Mouse (Mus musculus): ENCODE measurements at regions not wholly inside any gene's neighbourhood (a gene's known extent, or its start where the extent isn't known, plus 50 kb on each side); places are given as distances from the start of the nearest gene placed in this dataset.
"Not testable (repeated sequence)": the region's sequence is repeated elsewhere in the genome, so short reads cannot be mapped to it uniquely, and the experiment has no call there.

DNA sequence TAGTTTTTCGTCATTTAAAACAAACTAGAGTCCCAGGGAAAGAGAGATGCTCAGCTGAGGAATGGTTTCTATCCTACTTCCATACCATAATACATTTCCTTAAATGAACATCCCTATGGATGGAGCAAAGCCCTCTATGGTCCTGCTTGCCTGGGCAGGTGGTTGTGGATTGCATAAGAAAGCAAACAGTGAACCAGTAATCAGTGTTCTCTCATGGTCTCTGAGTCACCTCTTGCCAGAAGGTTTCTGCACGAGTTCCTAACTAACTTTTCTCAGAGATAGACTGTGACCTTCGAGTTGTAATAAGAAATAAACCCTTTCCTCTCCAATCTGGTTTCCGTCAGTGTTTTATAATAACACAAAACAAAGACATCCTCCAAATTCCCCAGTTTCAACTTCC lies 62.9 kb upstream of the Bet1 start:
- DNase-seq = no peak

DNA sequence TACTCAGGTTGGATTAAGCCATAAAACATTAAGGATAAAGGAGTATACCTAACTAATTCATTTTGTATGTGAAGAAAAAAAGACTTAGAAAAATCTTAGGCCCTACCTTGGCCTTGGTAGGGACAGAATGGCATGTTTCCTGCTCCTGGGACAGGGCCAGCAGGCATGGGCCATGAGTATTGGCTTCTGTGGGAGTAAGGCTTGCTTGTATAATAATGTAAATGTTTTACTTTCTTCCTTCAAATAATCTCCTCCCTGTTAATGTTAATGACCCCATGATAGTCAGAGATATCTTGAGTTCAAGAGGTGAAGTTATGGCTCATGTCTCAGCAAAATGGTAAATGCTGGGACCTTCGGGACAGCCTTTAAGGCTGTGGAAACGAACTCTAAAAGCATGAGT lies 71.5 kb upstream of the Bet1 start:
- no peak for DNase-seq

DNA sequence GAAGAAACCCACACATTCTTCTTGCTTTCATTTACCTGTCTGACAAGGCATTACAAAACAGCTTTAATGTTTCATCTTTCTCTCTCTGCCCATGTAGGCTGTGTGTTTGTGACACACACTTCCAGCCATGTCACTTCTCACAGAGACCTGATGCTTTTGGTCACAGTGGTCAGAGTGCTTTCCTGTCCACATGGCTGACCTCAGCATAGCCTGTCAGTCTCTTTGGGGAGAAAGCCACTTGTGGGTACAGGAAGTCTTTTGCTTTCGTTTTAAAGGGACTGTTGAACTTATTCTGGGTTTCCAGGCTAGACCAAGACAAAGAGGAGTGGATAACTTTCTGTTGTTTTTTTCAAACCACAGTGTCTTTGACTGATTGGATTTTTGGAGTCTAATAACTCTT lies 77.0 kb upstream of the Bet1 start:
- DNase-seq = no peak

DNA sequence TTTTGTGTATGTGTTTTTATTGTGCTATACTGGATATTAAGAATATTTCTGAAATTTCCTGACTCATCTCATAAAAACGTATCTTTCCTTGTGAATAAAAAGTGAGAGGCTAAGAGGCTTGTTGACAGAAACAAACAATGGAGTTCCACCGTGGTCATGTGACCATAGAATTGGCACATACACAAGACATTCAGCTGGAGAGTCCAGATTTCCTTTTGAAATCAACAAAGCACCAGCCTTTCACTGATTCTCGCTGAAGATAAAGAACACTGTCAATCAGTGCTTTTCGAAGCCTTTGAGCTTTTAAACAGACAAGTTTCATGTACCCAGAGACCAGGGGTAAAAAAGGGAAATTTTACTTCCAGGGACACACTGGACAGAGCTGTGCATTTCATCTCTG lies 80.3 kb upstream of the Bet1 start:
- no peak for DNase-seq

DNA sequence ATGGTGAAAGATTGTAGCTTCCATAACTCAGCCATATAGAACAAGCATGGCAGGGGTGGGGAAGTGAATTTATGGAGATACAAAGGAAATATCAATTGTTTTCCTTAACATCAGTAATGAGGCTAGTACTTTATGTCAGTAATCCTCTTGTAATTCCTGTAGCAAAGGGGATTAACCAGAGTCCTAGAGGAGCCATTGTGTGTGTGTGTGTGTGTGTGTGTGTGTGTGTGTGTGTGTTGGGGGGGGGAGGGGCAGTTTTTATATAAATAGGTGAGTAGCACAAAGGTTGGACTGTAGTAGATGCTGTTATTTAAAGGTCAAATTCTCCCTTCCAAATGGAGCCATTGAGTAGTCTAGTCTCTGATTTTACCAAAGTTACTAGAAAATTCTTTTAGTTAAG lies 81.0 kb upstream of the Bet1 start:
- DNase-seq = no peak

DNA sequence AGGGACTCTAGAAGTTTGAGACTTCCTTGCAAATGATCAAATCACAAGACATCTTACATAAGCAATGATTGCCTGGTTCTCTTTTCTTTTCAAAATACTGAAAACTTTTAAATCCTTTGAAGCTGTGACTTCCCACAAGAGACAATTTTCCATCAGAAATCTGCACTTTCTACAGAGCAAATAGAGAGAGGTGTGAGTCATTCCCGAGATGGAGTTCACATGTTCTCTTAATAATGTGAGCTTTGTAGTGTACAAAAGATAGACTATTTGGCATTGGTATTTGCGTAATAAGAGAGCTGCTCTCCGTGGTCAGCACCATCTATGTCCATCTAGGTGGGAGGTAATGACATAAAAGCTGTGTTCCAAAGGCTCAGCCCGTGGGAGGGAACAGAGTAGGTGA lies 84.8 kb upstream of the Bet1 start:
- no peak for DNase-seq

DNA sequence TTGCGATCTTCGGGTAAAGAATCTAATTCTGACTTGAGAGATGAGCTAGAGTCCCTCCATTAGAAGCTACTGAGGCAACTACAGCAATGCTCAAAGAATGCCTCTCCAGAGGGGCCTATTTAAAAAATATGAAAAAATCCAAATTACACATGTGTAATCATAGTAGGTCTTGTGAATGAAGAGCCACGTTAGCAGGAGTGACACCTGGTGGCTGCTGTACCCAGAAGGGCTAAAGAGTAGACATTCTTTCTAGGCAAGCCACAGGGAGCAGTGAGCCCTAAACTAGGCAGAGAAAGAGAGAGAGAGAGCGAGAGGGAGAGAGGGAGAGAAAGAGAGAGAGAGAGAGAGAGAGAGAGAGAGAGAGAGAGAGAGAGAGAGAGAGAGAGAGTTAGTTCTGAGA lies 100.9 kb upstream of the Bet1 start:
- DNase-seq = no peak

DNA sequence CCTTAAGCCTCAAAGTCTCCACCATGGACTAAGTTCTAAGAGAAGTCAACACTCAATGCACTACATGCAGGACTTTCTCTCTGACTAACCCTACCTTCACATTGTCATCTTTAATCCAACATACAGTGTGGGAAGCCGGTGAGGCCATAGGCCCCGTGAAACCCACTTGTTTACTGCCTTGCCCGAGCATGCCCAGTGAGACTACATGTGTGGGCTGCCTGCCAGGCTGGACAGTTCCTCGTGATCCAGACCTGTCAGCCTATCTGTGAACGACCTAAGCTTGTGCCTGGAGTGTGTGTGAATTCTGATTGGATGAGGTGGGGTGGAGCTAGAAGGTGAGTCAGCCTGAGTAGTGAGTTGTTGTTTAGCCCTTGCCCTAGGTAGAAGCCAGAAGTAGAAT lies 104.2 kb upstream of the Bet1 start:
- not testable (repeated sequence) for DNase-seq

DNA sequence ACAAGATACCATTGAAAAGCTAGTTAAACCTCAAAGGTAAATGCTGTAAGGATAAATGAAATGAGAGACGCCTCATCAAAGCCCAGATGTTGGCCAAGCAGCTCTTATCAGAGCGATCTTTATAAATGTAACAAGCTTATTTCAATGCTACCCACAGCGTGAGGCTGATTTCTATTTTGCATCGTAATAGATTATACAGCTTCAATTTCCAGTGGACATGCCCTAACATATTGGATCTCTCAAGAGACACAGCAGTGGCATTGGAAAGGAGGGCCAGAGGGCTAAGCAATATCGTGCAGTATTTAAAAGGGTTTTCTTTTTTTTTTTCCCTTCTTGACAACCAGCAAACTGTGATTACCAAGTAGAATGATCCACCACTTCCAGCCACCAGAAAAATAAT lies 106.5 kb upstream of the Bet1 start:
- DNase-seq = no peak

DNA sequence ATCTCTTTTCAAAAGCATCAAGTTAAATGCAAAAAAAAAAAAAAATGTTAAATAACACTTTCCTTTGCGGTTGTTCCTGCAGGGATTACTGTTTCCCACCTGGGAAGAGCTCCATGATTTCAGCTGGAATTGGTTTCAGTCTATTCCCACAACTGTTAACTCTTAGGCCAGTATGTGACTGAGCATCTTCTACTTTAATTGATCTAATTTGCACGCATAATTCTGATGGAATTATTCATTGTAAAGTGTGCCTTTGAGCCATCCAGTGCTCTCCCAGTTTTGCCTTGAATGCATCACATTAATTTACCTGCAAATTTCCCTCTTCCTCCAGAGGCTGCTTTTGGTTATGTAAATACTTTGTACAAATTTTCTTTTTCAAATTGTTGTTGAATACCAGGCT lies 114.4 kb upstream of the Bet1 start:
- no peak for DNase-seq

DNA sequence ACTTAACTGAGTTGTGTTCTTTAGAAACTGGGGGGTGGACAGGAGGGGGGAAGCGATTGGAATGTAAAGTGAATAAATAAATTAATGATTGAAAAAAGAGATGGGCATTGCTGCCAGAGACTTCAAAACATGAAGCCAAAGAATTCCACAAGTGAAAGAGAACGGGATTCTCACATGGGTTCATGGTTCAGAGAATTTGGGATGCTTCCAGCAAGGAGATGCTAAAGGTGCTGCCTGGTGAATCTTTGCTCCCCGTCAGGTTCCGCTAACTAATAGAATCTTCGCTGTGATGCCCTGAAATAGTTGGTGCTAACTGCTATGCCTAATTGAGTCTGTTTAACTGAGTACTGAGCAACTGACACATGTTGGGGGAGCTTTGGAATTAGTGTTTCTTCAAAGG lies 118.9 kb upstream of the Bet1 start:
- no peak for DNase-seq

DNA sequence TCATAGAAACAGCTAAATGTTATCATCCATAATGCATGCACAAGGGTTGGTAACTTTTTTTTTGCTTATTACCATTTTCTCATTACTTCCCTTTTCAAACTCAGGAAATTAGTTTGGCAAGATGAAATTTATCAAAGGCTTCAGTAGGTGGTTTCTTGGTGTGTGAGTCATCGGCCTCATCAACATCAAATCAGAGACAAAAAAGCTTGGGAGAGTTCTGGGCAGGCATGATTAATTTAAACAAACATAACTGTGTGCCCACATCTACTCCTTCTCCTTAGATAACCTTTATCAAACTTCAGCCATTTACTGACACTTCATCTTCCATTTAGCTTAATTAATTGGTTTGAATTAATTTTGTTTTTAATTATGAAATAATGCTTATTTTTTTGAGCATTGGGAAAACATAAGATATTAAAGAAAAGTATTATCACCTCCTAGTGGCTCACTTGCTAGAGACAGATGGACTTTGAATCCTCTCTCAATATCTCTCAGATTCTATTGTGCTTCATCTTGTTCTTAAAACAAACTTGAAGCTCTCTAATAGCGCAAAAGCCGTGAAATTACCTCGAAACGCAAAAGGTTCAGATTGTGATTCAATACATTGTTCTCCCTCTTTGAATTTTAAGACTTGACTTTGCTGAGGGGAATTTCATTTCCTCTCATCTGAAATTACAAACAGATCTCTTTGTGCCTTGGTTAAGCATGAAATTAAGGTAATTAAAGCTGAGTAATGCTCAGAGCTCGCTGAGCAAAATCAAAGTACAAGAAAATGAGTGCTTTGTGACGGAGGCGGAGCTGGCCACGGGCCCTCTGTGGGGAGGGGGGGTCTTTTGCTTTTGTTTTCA lies 158.7 kb upstream of the Bet1 start:
- no peak for DNase-seq

DNA sequence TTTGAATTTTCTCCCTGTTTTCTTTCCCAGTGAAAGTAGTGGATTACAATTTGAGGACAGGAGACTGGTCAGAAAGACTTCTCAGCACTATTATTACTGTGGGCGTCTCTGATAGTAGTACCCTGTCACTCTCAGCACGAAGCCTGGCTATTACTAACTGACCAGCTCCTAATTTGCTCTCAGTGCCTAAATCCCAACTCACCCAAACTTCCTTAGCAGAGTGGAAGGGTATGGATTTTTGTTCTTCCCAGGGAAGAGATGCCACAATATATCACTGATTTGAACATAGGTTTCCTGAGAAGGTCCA lies 159.3 kb upstream of the Bet1 start:
- no peak for DNase-seq

DNA sequence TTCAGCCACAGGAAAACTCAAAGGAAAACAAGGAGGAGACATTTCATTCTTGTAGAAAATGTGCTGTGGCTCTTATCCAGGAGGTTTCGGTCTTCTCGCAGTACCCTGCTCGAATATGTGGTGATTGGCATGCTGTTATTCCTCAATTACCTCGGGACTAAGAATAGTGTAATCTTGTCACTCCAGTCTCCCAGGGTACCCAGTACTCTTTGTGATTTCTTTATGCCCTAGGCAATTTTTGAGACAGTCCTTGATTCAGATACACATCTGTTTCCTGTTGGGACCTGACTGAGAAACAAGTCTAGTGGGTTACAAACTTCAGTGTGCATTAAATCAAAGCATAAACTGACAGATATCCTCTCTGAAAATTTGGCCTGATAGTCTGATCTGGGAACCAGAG lies 189.8 kb upstream of the Bet1 start:
- no peak for DNase-seq

DNA sequence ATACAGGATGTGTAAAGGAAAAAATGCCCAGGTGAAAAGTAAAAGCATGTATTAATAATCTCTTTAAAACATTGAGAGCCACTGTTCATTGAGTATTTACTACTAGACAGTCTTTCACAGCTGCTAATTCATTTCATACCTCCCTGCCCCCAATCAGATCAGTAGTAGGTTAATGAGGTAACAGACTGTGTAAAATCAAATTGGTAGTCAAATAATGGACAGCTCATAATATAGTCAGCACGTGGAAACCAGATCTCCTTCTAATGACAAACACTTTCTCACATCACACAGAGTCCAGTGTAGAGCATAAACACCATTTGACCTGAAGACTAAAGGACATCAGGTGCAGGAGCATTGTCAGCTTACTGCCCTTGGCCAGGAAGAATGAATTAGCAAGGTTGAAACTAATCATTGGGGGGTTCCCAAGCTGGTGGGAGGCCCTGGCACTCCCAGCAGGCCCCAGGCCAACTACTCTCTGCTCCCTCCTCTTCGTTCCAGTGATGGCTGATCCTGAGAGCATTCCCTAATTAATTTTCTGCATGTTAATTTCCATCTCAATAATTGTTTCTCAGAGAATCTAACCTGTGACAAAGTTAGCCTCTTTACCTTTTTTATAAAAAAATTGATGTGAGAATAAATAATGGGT lies 190.6 kb upstream of the Bet1 start:
- no peak for DNase-seq

DNA sequence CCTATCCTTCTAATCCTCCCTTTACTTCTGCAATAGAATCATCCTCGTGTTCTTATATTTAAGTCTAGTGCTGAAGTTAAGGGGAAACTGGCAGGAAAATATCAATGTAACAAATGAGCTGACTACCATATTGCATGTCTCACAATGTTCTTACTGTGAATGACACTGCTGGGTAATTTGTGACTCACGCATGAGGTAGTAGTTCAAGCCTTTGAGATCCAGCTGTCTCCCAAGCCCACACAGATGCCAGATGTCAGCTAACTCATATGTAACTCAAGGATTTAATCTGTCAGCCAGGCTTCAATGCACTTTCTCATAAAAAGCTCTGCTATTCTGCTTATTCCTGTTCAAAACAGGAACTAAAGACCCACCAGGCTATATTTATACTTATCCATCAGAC lies 204.6 kb upstream of the Bet1 start:
- no peak for DNase-seq

DNA sequence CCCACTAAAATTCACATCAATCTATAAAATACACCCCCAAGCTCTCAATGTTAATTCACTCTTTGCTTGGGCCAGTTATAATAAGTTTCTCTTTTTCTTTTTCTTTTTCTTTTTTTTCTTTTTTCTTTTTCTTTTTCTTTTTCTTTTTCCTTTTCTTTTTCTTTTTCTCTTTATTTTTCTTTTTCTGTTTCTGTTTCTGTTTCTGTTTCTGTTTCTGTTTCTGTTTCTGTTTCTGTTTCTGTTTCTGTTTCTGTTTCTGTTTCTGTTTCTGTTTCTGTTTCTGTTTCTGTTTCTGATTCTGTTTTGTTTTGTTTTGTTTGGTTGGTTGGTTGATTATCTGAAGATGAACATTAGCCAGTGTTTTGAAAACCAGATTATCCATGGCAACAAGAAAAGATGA lies 201.2 kb upstream of the Col1a2 start:
- DNase-seq = not testable (repeated sequence)

DNA sequence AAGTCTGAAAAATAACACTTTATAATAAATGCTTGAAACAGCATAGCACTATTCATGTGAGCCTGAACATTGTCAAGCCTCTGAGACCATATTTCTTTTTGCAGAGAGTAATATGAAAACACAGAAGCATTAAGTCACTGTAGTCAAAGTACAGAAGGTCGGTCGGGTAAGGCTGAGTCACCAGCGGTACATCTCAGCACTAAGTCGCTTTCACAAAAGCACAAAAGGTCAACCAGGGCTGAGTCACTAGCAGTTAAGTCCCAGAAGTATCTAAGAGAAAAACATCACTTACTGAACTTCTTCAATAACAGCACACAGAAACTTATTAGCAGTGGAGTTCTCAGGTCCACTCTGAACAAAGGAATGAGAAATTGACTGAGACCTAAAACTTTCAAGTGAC lies 154.7 kb upstream of the Col1a2 start:
- DNase-seq = no peak

DNA sequence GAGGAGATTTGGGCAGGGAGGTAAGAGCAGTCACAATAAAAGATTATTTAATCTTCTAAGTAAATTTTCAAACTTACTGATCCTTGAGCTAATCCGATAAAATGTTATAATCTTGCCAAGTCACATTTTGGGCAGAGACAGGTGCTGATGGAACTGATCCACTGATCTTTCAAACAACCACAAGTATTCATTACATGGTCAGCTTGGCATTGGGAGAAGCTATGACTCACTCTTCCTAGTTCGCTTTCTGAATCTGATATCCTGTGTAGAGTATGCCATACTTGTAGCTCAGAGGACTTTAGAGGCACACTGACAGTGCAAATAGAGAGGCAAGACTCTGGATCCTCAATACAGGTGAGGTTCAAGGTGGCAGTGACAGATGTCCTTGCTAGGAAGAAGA lies 142.4 kb upstream of the Col1a2 start:
- no peak for DNase-seq

DNA sequence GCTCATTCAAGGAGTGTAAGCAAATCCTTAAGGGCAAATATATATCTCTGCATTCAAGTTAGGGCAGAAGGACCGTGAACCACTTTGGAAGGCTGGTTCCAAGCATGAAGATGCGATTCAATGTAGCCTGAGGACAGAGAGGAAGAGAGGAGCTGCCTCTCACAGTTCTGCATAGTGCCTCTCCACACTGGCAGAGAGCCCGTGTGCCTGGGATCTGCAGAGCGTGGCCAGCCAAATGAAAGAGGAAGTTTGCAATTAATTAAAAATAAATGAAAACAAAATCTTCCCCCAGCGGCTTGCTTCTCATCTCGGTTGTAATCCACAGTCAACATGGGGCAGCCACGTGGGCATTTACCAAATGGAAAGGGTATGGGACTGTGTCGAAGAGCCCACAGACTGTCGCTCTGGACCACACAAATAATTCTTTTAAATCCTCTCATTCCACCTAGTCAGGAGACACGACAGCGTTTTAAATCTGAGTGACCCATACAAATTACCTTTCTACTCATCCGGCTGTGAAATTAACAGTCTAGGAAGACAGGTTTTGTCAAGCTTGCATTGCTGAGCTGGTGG lies 129.1 kb upstream of the Col1a2 start:
- no peak for DNase-seq

DNA sequence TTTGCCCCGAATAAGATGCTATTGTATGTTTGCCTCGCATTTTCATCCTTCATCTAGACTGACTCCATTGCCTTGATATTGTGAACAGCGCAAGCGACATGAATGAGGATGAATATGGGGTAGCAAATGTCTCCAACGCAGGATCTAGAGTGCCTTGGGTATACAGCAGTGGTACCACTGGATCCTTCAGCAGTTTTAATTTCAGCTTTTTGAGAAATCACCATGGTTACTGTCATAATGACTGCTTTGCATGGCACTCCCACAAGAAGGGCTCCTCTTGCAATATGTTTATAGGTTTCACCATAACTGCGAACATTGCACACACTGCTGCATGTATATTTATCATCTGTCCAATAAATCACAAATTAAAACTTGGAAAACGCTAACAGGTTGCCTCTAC lies 107.8 kb upstream of the Col1a2 start:
- no peak for DNase-seq

DNA sequence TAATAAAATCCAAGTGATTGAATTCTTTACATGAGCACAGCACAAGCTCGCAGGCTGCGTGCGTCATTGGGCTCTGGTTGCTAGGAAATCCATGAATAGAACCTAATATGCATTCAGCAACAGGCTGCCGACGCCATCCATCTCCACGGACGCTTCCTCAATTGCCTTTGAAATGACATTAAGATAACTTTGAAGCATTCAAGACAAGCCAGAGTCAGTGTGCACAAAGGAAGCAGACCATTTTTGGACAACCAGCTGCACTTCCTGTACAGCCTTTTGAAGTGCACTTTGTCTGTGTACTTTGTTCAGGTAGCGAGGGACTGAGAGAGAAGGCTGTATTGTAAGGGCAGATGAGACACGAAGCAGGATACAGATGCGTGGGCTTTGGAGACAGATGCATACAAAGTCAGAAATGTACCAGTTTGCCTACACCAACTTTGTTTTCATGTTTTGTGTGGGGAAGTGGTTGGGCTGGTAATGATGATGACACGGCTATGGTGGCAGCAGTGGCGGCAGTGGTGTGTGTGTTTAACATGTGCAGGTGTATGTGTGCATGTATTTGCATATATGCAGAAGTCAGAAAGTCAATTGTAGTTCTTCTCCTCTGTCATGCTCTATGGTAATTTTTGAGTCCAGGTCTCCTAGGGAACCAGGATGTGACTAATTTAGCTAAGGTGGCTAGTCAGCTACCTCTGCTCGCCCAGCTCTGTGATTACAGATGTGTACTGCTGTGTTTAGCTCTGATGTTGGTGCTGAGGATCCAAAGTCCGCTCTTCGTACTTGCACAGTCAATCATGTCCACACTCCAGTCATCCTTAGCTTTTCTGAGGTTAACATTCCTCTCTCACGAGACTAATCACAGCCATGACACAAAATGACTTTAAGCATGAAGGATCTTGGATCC lies 106.7 kb upstream of the Col1a2 start:
- peak in 1 of 2 experiments; percentile 33 for DNase-seq

DNA sequence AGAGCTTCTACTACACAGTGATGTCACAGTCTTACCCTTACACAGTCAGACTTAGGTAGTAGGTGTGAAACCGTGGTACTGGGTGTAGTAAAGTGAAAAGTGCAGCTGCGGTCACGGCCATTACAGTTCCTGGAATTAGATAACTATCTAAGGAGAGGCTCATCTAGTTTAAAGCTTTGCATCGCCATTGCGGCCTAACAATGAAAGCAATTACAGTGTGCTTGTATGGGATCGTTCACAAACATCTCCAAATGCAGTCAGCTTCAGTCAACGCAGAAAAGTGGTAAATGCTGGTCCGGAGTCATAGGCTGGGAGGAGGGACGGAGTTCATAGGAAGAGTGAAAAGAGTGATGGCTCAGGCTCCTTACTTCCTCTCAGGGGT lies 106.0 kb upstream of the Col1a2 start:
- no peak for DNase-seq

DNA sequence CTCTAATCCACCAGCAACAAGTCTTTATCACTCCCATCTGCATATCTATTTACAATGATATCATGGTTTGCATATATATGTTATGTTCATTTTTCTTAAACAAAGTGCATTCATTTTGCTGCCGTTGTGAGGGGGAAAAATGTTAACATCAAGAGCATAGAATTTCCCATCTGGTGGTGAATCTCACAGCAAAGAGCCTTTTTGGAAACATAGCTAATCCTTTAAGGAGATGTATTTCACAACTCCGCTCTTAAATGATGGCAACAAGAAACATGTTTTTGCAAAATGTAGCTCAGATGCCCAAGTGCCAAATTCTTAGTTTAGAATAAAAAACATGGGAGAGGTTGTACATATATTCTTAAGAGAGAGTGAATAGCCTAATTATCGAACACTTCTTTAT lies 99.3 kb upstream of the Col1a2 start:
- DNase-seq = no peak

Data from thymus, adult 18-20 months (tissue).